Mouse (Mus musculus): ENCODE measurements around the gene Trmt1.

GRCm38 (mm10) chr8:84638555-84639161 is 47.4 kb upstream of the Trmt1 start:
- TF ChIP-seq CTCF (IDR thresholded peaks at IDR 0.05; ENCODE audit: extremely low read depth, insufficient read depth, low read length) (no peak), POLR2A (IDR thresholded peaks at IDR 0.05; ENCODE audit: extremely low read depth, insufficient read depth, low read length) (no peak)
